Mouse (Mus musculus) kidney, postnatal 4 days (tissue): ENCODE data around the gene Gnas.
"Not testable (repeated sequence)": the region's sequence is repeated elsewhere in the genome, so short reads cannot be mapped to it uniquely, and the experiment has no call there.

Experiments used
- DNase-seq, 2 experiments: peaks; one replicate each; pipeline ENCODE4 v3.0.0; 2021; ENCODE audit warnings: mixed read lengths in 2 of 2

Gnas gene

DNA sequence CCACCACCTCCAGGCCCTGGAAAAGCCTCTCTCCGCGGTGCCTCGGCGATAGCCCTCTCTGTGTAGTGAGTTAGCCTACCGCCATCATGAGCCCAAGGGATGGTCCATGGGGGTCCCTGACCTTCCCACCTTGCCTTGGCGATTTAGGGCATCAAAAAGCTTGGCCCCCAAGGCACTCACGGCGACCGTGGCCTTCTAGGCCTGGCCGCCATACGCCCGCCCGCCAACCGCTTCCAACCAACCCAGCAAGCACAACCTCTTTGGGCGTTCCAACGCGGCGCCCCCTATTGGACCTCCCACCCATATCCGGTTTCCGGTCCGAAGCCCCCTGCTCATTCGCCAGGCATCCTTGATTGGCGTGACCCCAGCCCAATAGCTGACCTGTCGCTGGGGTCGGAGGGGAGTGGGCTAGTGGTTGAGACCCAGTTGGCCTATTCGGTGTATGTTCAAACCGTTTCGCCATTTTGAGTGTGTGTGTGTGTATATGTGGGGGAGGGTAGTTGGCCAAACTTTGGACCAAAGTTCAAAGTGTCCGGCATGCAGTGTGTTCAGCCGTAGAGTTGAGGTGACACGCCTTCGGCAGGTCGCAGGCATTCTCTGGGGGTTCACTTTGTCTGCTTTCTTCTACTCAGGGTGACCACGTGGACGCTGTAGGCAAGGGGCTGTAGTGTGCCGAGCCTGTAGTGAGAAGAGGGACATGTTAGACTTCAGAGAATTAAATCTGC, 11.2 kb downstream of the Gnas start:
- DNase-seq, result peak; percentile 93 to 96

DNA sequence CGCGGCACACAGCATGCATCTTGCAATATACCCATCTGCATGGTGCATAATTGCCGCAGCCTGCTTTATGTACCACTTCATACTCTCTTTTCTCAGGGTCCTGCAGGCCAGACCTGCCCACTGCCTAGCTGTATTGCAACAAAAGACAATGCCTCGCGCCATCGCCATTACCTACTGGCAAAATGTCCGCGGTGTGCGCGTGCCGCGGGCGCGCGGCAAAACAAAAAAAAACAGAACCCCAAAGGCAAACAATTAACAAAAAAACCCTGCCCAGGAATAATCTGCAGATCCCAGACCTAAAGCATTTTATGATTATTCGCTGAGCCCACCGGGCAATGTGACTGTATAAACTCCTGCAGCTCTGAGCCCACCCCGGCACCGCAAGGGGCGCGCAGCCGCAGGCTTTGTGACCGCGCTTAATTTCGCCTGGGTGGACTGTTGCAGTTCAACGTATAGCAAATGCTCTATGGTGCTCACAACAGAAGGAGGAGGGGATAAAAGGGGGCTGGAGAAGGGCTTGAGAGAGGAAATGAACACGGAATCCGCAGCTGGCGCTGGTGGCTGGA, 11.9 kb downstream of the Gnas start:
- peak; percentile 19 to 42 for DNase-seq

DNA sequence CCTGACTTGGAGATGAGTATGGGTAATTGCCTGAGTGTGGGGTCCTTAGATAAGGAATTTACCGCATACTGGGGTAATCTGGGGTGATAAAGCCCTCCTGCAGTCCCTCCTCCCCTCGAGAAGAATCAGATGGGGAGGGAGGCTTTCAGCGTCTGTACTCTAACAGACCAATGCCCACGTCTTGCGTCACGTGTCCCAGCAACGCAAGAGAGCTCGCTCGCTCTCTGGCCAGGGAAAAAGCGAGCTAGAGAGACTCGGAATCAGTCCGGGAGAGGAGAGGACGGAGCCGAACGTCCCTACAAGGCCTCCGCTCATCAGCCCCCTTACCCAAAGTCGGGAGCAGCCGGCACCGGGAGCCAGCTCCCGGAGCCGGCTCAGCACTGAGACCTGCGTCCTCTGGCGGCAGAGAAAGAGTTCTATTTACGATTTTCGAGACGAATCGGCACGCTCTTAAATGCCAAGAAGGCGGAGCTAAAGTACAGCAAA, 13.0 kb downstream of the Gnas start:
- peak; percentile 58 to 59 for DNase-seq

DNA sequence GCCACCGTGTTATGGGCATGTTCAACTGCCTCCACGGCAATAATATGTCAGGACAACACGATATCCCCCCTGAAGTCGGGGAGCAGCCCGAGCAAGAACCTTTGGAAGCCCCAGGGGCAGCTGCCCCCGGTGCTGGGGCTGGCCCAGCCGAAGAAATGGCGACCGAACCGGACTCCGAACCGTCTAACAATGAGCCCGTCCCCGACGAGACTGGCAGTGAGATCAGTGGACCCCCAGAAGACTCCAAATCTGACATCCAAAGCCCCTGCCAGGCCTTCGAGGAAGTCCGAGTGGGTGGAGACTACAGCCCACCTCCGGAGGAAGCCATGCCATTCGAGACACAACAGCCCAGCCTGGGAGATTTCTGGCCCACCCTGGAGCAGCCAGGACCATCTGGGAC, 13.7 kb downstream of the Gnas start:
- DNase-seq, result no peak

DNA sequence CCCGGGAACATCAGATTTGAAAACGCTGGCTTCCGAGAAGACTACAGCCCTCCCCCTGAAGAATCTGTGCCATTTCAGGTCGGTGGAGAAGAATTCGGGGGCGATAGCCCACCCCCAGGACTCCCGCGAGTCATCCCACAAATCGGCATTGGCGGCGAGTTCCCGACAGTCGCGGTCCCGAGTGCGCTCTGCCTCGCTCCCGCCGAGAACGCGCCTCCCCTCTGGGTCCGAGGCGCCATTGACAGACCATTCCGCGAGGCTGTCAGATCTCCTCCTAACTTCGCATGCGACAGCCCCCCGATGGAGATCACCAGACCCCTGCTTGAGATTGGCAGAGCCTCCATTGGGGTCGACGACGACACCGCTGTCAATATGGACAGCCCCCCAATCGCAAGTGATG, 14.4 kb downstream of the Gnas start:
- DNase-seq, result no peak

DNA sequence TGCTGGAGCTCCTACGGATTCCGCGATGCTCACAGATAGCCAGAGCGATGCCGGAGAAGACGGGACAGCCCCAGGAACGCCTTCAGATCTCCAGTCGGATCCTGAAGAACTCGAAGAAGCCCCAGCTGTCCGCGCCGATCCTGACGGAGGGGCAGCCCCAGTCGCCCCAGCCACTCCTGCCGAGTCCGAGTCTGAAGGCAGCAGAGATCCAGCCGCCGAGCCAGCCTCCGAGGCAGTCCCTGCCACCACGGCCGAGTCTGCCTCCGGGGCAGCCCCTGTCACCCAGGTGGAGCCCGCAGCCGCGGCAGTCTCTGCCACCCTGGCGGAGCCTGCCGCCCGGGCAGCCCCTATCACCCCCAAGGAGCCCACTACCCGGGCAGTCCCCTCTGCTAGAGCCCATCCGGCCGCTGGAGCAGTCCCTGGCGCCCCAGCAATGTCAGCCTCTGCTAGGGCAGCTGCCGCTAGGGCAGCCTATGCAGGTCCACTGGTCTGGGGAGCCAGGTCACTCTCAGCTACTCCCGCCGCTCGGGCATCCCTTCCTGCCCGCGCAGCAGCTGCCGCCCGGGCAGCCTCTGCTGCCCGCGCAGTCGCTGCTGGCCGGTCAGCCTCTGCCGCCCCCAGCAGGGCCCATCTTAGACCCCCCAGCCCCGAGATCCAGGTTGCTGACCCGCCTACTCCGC, 15.1 kb downstream of the Gnas start:
- peak; percentile 23 to 33 for DNase-seq

DNA sequence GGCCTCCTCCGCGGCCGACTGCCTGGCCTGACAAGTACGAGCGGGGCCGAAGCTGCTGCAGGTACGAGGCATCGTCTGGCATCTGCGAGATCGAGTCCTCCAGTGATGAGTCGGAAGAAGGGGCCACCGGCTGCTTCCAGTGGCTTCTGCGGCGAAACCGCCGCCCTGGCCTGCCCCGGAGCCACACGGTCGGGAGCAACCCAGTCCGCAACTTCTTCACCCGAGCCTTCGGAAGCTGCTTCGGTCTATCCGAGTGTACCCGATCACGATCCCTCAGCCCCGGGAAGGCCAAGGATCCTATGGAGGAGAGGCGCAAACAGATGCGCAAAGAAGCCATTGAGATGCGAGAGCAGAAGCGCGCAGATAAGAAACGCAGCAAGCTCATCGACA, 15.6 kb downstream of the Gnas start:
- peak; percentile 16 for DNase-seq

DNA sequence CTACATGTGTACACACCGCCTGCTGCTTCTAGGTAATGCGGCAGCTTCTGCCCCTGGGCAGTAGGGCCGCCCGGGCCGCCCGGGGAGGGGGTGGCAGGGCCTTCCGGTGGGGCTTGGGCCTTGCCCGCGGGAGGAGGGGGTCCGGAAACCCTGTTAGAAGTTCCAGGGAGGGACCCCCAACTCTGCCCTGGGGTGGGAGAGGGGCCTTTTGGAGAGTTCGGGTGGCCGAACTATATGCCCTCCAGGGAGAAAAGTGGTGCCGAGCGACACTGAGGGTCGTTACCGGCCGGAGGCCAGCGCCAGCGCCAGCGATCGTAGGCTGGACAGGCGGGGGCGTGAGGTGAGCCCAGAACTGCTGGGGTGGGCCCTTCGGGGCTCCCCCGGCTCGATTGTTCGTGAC, 16.1 kb downstream of the Gnas start:
- no peak for DNase-seq

DNA sequence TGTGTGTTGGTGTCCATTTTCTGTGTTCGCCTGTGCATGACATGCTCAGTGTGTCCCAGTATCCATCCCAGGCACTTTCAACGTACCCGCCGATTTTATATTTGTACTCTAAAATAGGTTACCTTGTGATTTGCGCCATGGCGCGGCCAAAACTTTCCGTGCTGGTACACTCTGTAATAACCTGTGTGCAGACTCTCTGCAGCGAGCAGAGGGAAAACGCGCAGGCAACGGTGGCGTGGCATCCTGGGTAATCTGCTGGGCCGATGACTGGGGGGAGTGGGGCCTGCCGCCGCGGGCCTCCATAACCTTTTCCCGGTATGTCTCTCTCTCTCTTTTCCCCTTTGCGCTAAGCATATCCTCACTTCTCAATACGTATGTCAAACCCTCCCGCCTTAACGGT, 16.5 kb downstream of the Gnas start:
- peak in 1 of 2 experiments; percentile 26 for DNase-seq

DNA sequence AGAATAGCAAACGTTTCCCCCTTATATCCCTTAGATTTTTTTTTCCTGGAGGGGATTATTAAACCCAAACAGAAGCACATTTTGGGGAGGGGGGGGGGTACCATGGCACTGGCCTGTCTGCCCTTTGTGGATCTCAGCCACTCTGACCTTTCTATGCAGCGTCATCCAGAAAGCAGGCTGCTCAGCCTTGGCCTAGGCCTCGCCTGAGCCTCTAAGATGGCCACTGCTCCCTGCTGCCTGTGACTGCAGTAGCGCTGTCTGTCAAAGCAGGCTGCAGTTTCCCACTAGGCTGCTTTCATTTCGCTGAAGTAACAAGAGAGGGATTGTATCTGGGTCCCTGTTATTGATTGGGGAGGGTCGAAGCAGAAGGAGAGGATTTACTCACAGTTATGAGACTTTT, 18.4 kb downstream of the Gnas start:
- DNase-seq, result no peak

DNA sequence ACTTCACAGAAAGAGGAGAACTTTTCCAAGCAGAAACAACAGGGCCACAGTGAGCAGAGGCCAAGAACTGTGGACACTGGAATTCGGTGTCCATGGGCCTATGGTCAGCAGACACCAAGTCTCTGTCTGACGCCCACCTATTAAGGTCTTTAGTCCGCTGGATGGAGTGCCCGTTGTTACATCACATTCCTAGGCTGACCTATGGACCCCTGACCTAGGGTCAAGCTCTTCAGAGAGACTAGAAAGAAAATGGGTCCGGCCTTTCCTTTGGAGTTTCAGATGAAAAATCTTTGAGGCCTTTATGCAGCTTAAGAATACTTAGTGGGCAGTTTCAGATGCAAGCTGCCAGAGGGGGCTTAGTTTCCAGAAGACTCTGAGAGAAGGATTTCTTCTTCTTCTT, 21.5 kb downstream of the Gnas start:
- DNase-seq, result no peak

DNA sequence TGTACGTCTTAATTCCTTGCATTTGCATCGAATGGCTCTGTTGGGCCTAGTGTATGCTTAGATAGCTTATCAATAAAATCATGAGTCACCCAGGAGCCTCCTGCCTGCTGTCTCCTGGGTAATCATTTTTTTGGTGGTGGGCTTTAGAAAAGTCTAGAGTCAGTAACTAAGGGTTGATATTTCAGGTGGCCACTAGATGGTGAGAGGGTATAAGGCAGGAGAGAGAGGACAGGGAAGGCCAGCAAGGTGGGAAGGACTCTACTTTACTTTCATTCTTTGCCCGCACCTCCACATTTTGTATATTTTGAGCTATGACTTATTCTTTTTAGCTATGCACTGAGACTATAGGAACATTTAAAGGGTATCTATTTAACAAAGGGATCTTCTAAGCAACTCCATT, 23.8 kb downstream of the Gnas start:
- no peak for DNase-seq

DNA sequence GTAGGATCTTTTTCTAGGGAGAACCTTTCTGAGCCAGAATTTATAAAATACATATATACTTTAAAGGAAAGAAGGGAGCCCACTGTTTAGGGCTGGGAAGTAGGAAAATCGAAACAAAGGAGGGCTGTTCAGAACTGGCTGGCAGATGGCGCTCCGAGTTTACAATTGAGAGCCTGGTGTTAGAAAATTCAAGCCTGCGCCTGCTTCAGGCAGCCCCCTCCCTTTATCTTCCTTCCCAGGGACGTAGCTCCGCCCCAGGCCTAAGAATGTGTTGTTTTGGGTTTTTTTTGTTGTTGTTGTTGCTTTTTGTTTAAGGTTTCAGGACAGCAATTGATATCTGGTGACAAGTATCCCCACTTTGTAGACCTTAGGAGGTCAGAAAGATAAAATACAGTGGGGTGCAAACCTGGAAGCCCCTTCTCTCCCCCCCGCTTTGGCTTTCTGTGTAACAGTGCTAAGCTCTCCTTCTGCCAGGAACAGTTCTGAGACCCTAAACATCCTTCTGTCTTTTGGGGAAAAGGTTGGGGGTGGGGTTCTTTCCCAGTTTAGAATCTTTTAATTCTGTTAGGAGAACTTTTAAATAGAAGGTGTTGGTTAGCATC, 26.9 kb downstream of the Gnas start:
- DNase-seq, result peak; percentile 76 to 79

DNA sequence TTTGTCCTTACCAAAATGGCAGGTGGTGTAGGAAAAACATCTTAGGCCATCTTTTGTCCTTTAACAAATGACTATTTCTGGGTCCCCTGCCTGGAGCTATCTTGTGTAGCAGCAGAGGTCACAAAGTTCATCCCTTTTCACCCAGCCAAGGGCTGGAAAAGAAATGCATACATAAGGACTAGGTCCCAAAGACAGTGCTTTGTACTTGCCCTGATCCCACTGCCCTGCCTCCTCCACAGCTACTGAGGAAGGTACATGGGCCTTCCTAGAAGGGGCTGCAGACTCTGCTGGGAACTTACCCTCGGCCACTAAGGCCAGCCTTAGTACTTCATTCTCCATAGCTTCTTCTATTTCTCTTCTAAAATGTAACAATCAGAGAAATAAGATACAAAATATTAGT, 27.5 kb downstream of the Gnas start:
- no peak for DNase-seq

DNA sequence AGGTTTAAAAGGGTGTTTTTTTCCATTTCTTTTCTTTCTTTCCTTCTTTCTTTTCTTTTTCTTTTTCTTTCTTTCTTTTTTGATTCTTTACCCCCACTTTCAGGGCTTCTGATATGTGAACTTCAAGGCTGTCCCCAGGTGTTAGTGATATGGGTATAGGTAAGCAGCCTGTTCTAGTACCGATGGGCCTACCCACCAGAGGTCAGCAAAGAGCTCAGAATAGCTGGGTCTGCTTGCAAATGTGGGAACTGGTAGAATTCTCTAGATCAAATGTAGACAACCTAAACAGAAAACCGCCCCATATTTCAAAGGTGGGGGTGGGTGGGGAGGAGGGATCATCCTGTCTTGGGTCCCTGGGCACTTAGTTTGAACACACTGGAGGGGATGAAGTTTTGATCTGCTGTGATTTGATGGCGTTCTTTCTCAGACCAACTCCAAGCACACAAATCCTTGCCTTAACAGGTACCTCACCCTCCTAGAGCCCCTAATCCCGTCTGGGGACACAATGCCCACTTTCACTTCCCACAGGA, 28.1 kb downstream of the Gnas start:
- peak; percentile 87 to 90 for DNase-seq

DNA sequence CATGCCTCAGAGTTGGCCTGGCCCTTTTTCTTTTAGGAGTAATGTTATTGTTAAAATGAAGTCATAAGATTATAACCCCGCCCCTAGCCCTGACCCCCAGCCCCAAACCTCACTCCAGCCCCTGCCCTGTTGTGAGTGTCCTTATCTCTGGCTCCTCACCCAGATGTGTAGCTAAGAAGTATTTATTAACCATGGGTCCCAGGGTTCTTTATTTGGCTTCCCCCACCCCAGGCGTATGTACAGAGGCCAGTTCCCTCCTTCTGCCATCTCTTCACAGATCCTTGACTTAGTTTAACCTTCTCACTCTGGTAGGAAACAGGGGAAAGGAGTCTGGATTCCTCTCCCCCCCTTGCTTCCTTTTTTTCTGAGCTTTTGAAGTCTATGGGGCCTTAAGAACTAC, 28.5 kb downstream of the Gnas start:
- no peak for DNase-seq

DNA sequence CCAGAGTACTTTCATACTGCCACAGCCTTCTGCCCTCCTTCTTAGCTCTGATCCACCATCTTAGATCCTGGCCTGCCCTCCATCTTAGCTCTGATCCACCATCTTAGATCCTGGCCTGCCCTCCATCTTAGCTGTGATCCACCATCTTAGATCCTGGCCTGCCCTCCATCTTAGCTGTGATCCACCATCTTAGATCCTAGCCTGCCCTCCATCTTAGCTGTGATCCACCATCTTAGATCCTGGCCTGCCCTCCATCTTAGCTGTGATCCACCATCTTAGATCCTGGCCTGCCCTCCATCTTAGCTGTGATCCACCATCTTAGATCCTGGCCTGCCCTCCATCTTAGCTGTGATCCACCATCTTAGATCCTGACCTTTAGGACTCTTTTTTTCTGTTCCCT, 31.3 kb downstream of the Gnas start:
- DNase-seq, result not testable (repeated sequence)

DNA sequence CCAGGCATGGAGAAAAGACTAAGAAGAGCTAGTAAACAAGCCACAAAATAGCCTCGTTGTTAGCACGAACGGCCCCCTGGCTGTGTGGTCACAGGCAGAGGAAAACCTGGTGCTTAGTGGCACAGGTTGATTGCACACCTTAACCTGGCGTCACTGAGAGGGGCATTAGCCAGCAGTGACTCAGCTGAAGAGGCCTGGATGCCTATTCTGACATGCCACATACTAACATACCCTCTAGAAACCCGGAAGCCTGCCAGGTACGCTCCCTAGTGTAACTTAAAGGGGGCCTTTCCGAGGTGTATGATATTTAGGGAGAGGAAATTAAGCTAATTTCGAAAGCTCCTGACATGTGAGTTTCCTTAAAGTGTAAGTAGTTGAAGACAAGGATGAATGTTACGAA, 32.5 kb downstream of the Gnas start:
- no peak for DNase-seq

DNA sequence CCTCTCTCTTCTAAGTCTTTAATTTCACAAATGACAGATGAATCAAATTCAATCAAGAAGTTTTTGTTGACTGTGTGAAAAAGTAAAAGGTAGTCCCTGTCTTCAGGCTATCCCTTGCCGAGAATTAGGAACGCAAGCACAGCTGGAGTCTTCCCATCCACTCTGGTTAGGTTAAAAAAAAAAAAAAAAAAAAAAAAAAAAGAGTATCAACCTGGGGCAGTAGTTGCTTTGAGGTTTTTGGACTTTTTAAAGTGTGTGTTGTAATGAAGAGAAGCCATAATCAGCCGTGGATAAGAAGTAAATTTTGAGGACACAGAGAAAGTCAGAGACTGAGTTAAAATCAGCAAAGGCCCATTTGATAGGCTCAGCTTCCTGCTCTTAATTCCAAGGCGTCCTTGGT, 41.9 kb downstream of the Gnas start:
- DNase-seq, result no peak

DNA sequence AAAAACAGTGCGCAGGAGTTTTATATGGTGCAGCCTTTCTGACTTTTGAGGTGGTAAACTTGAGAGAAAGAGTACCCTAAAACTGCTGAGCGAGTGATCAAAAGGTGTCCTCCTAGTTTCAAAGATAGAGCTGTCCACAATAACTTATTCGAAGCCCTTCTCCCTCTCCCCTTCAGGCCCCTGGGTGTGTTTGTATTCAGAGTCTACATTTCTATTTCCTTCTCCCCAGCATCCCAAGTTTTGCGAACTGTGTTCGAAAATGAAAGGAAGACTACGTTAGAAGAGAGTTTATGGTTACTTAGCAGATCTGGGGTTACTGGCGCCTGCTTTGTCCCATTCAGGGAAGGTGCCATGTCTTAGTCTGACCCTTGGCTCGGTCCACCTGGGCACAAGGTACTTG, 42.4 kb downstream of the Gnas start:
- no peak for DNase-seq

DNA sequence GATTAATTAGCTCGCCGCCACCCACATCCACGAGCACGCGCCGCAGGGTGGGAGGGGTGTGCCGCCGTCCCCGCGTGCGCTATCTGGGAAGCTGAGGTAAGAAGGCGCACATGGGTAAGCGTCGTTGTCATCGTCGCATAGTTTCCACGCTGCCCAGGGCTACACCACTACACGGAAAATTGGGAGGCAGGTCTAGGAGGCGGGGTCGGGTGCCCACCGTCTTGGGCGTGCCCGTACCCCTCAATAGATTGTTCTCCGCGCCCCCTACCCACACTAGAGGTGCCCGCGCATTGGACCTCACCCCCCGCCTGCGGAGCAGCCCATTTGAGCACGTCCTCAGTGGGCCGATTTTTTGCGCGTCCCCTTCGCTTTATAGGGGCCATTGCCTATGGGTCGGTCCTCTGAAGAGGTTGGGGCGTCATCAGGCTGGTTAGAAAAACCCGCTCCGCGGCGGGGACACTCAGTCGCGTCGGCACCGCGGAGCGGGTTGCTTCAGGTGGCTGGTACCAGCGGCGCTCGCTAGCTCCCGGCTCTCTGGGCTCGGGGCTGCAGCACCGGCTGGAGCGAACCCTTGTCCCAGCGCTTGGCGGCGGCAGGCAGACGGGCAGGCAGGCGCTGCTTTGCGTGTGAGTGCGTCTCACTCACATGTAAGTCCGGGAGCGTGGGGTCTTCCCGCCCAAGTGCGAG, 43.3 kb downstream of the Gnas start:
- peak; percentile 76 to 81 for DNase-seq

DNA sequence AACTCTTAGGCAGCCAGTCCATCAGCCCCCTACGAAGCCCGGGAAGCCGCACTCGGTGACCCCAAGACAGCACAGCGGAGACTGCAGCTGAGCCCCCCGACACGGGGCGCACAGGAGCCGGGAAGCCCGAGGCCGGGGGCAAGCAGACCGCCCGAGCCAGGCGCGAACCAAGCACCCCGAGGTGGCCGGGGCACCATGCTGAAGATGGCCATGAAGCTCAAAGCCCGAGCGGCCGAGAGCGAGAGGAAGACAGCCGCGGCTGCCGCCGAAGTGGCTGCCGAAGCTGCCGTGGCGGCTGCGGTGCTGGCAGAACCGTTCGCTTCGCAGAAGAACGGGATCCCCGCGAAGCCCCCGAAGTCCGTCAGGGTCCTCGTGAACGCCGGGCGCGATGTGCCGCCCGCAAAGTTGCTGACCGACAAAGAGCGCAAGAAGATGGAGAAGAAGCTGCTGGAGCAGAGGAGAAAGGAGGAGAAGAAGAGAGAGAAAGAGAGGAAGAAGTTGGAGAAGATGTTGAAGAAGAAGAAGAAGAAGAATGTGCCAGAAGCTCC, 44.3 kb downstream of the Gnas start:
- DNase-seq, result peak in 1 of 2 experiments; percentile 40
